Mouse (Mus musculus): Measurements from ENCODE around the gene Cd69.

DNA sequence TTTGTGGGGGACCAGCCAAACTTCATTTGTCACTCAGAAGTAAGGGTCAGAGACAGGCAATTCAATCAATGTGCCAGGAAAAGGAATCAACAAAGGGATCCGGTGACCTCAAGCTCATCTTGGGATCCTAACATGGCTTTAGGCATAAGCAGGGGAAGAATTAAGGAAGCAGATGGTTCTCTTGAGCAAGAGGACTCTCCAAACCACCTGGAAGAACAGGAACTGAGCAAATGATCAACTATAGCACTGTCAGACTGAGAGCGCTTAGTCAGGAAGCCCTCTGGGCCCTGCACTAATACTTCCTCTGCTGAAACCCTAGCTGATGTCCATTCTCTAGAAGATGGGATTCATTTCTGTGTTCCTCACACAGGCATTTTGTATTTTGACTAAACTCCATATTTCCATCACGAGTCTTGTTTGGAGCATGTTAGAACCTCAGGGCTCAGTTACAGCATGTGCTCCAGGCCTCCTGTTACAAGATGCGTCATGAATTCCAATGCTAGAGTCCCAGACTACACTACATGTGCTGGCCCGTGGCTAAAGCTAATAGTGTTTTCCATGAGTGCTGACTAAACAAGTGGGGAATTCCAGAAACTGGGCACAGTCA is 39.3 kb downstream of the Cd69 start:
- TF ChIP-seq POLR2A (IDR thresholded peaks at IDR 0.05; ENCODE audit: insufficient read depth, low read depth, low read length) (no peak), CTCF (IDR thresholded peaks at IDR 0.05; ENCODE audit: insufficient read depth, low read depth, low read length) (no peak)

Data from olfactory bulb, adult 2 months (tissue).